In genomic region chr3:96813106-96813505, GRCm38 (mm10) we compare ENCODE assay signal across 8 mouse cellular contexts. TPM values are rescaled to one million over a fixed set of nuclear protein-coding genes. Genes with fewer than 3 reads are reported as not detected.
DNase-seq lines count a peak whose midpoint lies in the region; ATAC-seq and TF ChIP-seq lines count a peak whose summit lies in the region.

No protein-coding gene starts in this region.

- TF ChIP-seq CTCF in cerebellum, adult 2 months (IDR thresholded peaks at IDR 0.05; ENCODE audit: borderline replicate concordance, insufficient read depth, low read depth, low read length) = peak; percentile 19; the same call in 1 of the 2 replicates
- peak; percentile 47 for TF ChIP-seq CTCF in stomach, postnatal 0 days (IDR thresholded peaks at IDR 0.05; ENCODE audit: low read depth)

- no peak for ATAC-seq in stomach, postnatal 0 days (ENCODE audit: low FRiP score, low TSS enrichment)

- H3K9me3 ChIP-seq in ES-E14 (ENCODE audit: control insufficient read depth, insufficient read depth, low read depth, low read length) = no peaks in the 10 kb centered on the region
- H3K9me3 ChIP-seq in stomach, postnatal 0 days (ENCODE audit: control insufficient read depth, low read length) = no peaks in the 10 kb centered on the region

- no peak overlapping the region for H3K27ac ChIP-seq in cerebellum, adult 2 months (ENCODE audit: insufficient read depth, low read length)
- no peak overlapping the region for H3K27ac ChIP-seq in ES-E14 (ENCODE audit: insufficient read depth, low read depth, low read length, poor library complexity, severe bottlenecking)
- no peak overlapping the region for H3K27ac ChIP-seq in stomach, postnatal 0 days (replicated peaks)

- TF ChIP-seq EP300 in stomach, postnatal 0 days (optimal IDR thresholded peaks at IDR 0.05) = no peak

- no peak overlapping the region for H3K4me3 ChIP-seq in cerebellum, adult 2 months (replicated peaks; ENCODE audit: insufficient read depth, low read depth, low read length)
- H3K4me3 ChIP-seq in ES-E14 (ENCODE audit: insufficient read depth in 1 of 2, low read depth in 1 of 2, low read length in 2 of 2, poor library complexity in 1 of 2, severe bottlenecking in 1 of 2) = peak overlapping the region in 1 of 2 experiments; percentile 10; a peak in 1 of 4 replicates
- no peak overlapping the region for H3K4me3 ChIP-seq in stomach, postnatal 0 days (ENCODE audit: low read depth, low read length)

- WGBS in cerebellum, adult 2 months = 12% methylated on average over 9 of the region's 9 CpGs
- WGBS in stomach, postnatal 0 days = 19% methylated on average over 9 of the region's 9 CpGs

- H3K4me2 ChIP-seq in stomach, postnatal 0 days (replicated peaks; ENCODE audit: low read depth) = peak overlapping the region; percentile 39

- in situ Hi-C loops in ES-E14 (cut with MboI; ENCODE audit: low sequenced_read_pairs in 2 of 2, unreplicated experiment in 2 of 2) = no loop called here

- H3K27me3 ChIP-seq in cerebellum, adult 2 months (ENCODE audit: control insufficient read depth, insufficient read depth, low read length) = no peaks in the 10 kb centered on the region
- H3K27me3 ChIP-seq in stomach, postnatal 0 days (ENCODE audit: control insufficient read depth, insufficient read depth, low read length) = no peaks in the 10 kb centered on the region

- no peaks in the 10 kb centered on the region for H3K4me1 ChIP-seq in cerebellum, adult 2 months (ENCODE audit: control insufficient read depth, insufficient read depth, low read length)
- peaks cover 0 to 20% of the 10 kb centered on the region in 2 experiments; a peak in 2 of 4 replicates for H3K4me1 ChIP-seq in ES-E14 (ENCODE audit: control insufficient read depth in 2 of 2, insufficient read depth in 2 of 2, low read length in 2 of 2, poor library complexity in 1 of 2)
- no peaks in the 10 kb centered on the region for H3K4me1 ChIP-seq in stomach, postnatal 0 days (replicated peaks; ENCODE audit: control insufficient read depth, insufficient read depth)

- DNase-seq in cerebellum, adult 2 months = peak in 1 of 2 experiments; percentile 20
- DNase-seq in cerebellum, adult 8-10 months = no peak
- no peak for DNase-seq in ES-E14 (ENCODE audit: low read depth, low spot score)
- peak; percentile 63 for DNase-seq in embryo, embryonic 11 days
- peak; percentile 61 for DNase-seq in heart, postnatal 4 days
- peak; percentile 44 for DNase-seq in layer of hippocampus, adult 9-11 months
- DNase-seq in lung, postnatal 10 days = peak; percentile 79
- peak; percentile 25 for DNase-seq in stomach, postnatal 0 days (ENCODE audit: low spot score)

- peak overlapping the region; percentile 35; the same call in 1 of the 2 replicates for H3K9ac ChIP-seq in ES-E14 (ENCODE audit: insufficient read depth, low read depth, low read length, poor library complexity, severe bottlenecking)
- H3K9ac ChIP-seq in stomach, postnatal 0 days (ENCODE audit: low read length) = no peak overlapping the region

- TF ChIP-seq POLR2A in cerebellum, adult 2 months (IDR thresholded peaks at IDR 0.05; ENCODE audit: borderline replicate concordance, insufficient read depth, low read length) = no peak

- H3K36me3 ChIP-seq in ES-E14 (ENCODE audit: control insufficient read depth, insufficient read depth, low read length, poor library complexity, severe bottlenecking) = no peaks in the 10 kb centered on the region
- H3K36me3 ChIP-seq in stomach, postnatal 0 days (ENCODE audit: control insufficient read depth, insufficient read depth, low read length) = no peaks in the 10 kb centered on the region

TF ChIP-seq in ES-E14, 5 proteins besides CTCF, POLR2A, EP300 and RAD21:
- TF ChIP-seq ZNF384 (IDR thresholded peaks at IDR 0.05; ENCODE audit: low read depth, low read length) (no peak), HCFC1 (IDR thresholded peaks at IDR 0.05; ENCODE audit: borderline replicate concordance, insufficient read depth, low read length) (no peak), ZC3H11A (IDR thresholded peaks at IDR 0.05; ENCODE audit: borderline replicate concordance, low read depth, low read length) (no peak), MAFK (IDR thresholded peaks at IDR 0.05; ENCODE audit: insufficient read depth, low read depth, low read length) (no peak), CHD2 (IDR thresholded peaks at IDR 0.05; ENCODE audit: low read depth, low read length) (no peak)

RNA-seq across cellular contexts. Expression of gene Pdzk1, which starts 16.0 kb away (rescaled TPM):
- 0.03 TPM in 1 of 2 replicates, not detected in the other for polyA plus RNA-seq in cerebellum, adult 2 months (2012; rRNA removed)
- 1.6 and 3.0 TPM in 2 replicates for total RNA-seq in ES-E14 (2012; rRNA removed)
- total RNA-seq in heart, postnatal 4 days (2021) = under 1 TPM; 0.16 to 0.29 TPM
- polyA plus RNA-seq in stomach, postnatal 0 days (2015; fragmentation: Nextera tagmentation; extraction: Ambion mirVana) = 0.21 TPM in 2 replicates

RNA-seq across cellular contexts. Expression of gene Cd160, which starts 16.0 kb away (rescaled TPM):
- not detected in 2 replicates for polyA plus RNA-seq in cerebellum, adult 2 months (2012; rRNA removed)
- 0.21 and 0.36 TPM in 2 replicates for total RNA-seq in ES-E14 (2012; rRNA removed)
- total RNA-seq in heart, postnatal 4 days (2021) = not detected
- 0.13 and 0.15 TPM in 2 replicates for polyA plus RNA-seq in stomach, postnatal 0 days (2015; fragmentation: Nextera tagmentation; extraction: Ambion mirVana)

Comparison
In these comparisons a context has a peak if more than half of its experiments do, and no peak if none do; other contexts are left out.
1. DNase-seq: peak in embryo, embryonic 11 days (single experiment), heart, postnatal 4 days (single experiment), layer of hippocampus, adult 9-11 months (single experiment), lung, postnatal 10 days (single experiment) and stomach, postnatal 0 days (single experiment); none in cerebellum, adult 8-10 months (single experiment) and ES-E14 (single experiment).